Mouse (Mus musculus) intestine, embryonic 16.5 days (tissue): ENCODE data around the gene Hoxd3. TPM values are rescaled to one million over a fixed set of nuclear protein-coding genes. Genes with fewer than 3 reads are reported as not detected.
A peak's percentile ranks its signal among the peaks of the same experiment; 100 is the strongest.

ENCODE experiments used
- ATAC-seq: fragments of 200-750 bp; cut with Nextera tagmentation; 2 replicates; pipeline ENCODE4 v1.8.0; 2017; ENCODE audit warnings: moderate TSS enrichment, moderate library complexity
- H3K27ac ChIP-seq: fragments of 300-500 bp; sonication (generic); 2 replicates; pipeline ENCODE4 v1.5.1; 2014; ENCODE audit warnings: mild to moderate bottlenecking, low read length
- H3K27me3 ChIP-seq: fragments of 300-500 bp; sonication (generic); replicated peaks from 2 replicates; pipeline ENCODE4 v1.6.1; 2014; ENCODE audit warnings: low read length, control low read depth, mixed read lengths; ENCODE audit not compliant: control insufficient read depth, insufficient read depth
- H3K36me3 ChIP-seq: fragments of 300-500 bp; sonication (generic); 2 replicates; pipeline ENCODE4 v1.6.1; 2014; ENCODE audit warnings: low read length, control low read depth; ENCODE audit not compliant: control insufficient read depth, insufficient read depth
- H3K4me1 ChIP-seq: fragments of 300-500 bp; sonication (generic); 2 replicates; pipeline ENCODE4 v1.6.1; 2014; ENCODE audit warnings: low read length, control low read depth, mixed read lengths; ENCODE audit not compliant: control insufficient read depth, insufficient read depth
- H3K4me2 ChIP-seq: fragments of 300-500 bp; sonication (generic); 2 replicates; pipeline ENCODE4 v1.6.1; 2014; ENCODE audit warnings: low read depth, low read length, control low read depth
- H3K4me3 ChIP-seq: fragments of 300-500 bp; sonication (generic); 2 replicates; pipeline ENCODE4 v1.5.1; 2014; ENCODE audit warnings: mild to moderate bottlenecking, low read length
- H3K9ac ChIP-seq: fragments of 300-500 bp; sonication (generic); 2 replicates; pipeline ENCODE4 v1.6.1; 2014; ENCODE audit warnings: low read depth, low read length
- H3K9me3 ChIP-seq: fragments of 300-500 bp; sonication (generic); 2 replicates; pipeline ENCODE4 v1.6.1; 2016; ENCODE audit warnings: low read length, control low read depth; ENCODE audit not compliant: control insufficient read depth
- WGBS: fragments of 180-500 bp; shearing (Covaris S2); extraction: QIAGEN DNeasy Blood & Tissue Kit; methylation state at CpG from one replicate; pipeline ENCODE4 v1.1.7; 2014; 5-methylcytosine and 5-hydroxymethylcytosine counted together
- polyA plus RNA-seq: library from polyadenylated mRNA; unstranded; fragments of >200 nt; fragmentation: Nextera tagmentation; extraction: Ambion mirVana; gene quantifications from 2 replicates; pipeline ENCODE4 v1.2.1, GENCODE M21; 2015

Hoxd3 gene
- 13.4 and 15.1 TPM in 2 replicates for polyA plus RNA-seq

- ATAC-seq: peak; percentile 54
- H3K4me3 ChIP-seq: peak within 1 kb of the TSS; percentile 66
- peaks cover 49% of the 10 kb centered on the region for H3K27me3 ChIP-seq
- peak within 1 kb of the TSS; percentile 76 for H3K9ac ChIP-seq
- H3K36me3 ChIP-seq: no peaks in the 10 kb centered on the region
- WGBS: under 1% methylated on average over 65 of the region's 65 CpGs
- H3K4me2 ChIP-seq: peak within 1 kb of the TSS; percentile 60
- no peaks in the 10 kb centered on the region for H3K9me3 ChIP-seq
- peak within 1 kb of the TSS; percentile 82 for H3K27ac ChIP-seq
- H3K4me1 ChIP-seq: peaks cover 7% of the 10 kb centered on the region; the same call in 1 of the 2 replicates
Observed at GRCm38 (mm10) chr2:74711721-74712621, at the start of gene Hoxd3, which contains the start of gene Hoxd4. TSS of gene Hoxd3 (plus strand) at chr2:74711927. TSS of gene Hoxd4 (plus strand) at chr2:74711929.

GRCm38 (mm10) chr2:74663291-74663925, 48.3 kb upstream of the Hoxd3 start:
- WGBS: 4% methylated on average over 18 of the region's 18 CpGs
- peaks cover 79% of the 10 kb centered on the region for H3K27me3 ChIP-seq
- H3K9me3 ChIP-seq: no peaks in the 10 kb centered on the region
- H3K4me3 ChIP-seq: no peak overlapping the region
- peaks cover 8% of the 10 kb centered on the region for H3K4me1 ChIP-seq
- H3K9ac ChIP-seq: no peak overlapping the region
- H3K27ac ChIP-seq: no peak overlapping the region
- H3K36me3 ChIP-seq: no peaks in the 10 kb centered on the region
- H3K4me2 ChIP-seq: no peak overlapping the region
- ATAC-seq: no peak

- 5% methylated on average over 7 of the region's 7 CpGs for WGBS
- Histone ChIP-seq H3K27ac (no peak overlapping the region), H3K9ac (no peak overlapping the region), H3K4me3 (no peak overlapping the region), H3K4me1 (peaks cover 11% of the 10 kb centered on the region), H3K27me3 (peaks cover 82% of the 10 kb centered on the region), H3K4me2 (no peak overlapping the region), H3K9me3 (no peaks in the 10 kb centered on the region), H3K36me3 (no peaks in the 10 kb centered on the region)
- ATAC-seq: no peak
Observed at GRCm38 (mm10) chr2:74666411-74666810, 45.3 kb upstream of the Hoxd3 start.

- peak overlapping the region; percentile 48; the same call in 1 of the 2 replicates for H3K4me3 ChIP-seq
- H3K4me1 ChIP-seq: peaks cover 11% of the 10 kb centered on the region
- WGBS: 2% methylated on average over 36 of the region's 36 CpGs
- peaks cover 80% of the 10 kb centered on the region for H3K27me3 ChIP-seq
- H3K36me3 ChIP-seq: no peaks in the 10 kb centered on the region
- no peak overlapping the region for H3K4me2 ChIP-seq
- no peak overlapping the region for H3K27ac ChIP-seq
- H3K9ac ChIP-seq: no peak overlapping the region
- no peaks in the 10 kb centered on the region for H3K9me3 ChIP-seq
- ATAC-seq: no peak
Observed at GRCm38 (mm10) chr2:74667191-74667841, 44.4 kb upstream of the Hoxd3 start.

- H3K4me3 ChIP-seq: peak within 1 kb of the TSS; percentile 48
- peaks cover 12% of the 10 kb centered on the region for H3K4me1 ChIP-seq
- H3K27ac ChIP-seq: no peak within 1 kb of the TSS
- WGBS: 0% methylated on average over 20 of the region's 51 CpGs
- peak within 1 kb of the TSS; percentile 75 for H3K4me2 ChIP-seq
- H3K36me3 ChIP-seq: no peaks in the 10 kb centered on the region
- H3K9me3 ChIP-seq: no peaks in the 10 kb centered on the region
- H3K27me3 ChIP-seq: peaks cover 80% of the 10 kb centered on the region
- ATAC-seq: peak; percentile 78
- no peak within 1 kb of the TSS for H3K9ac ChIP-seq
Observed at GRCm38 (mm10) chr2:74667842-74668357, 43.8 kb upstream of the Hoxd3 start, which contains the start of gene Hoxd13. TSS of gene Hoxd13 (plus strand) at chr2:74668310.

GRCm38 (mm10) chr2:74668370-74669229, 43.1 kb upstream of the Hoxd3 start:
- peak overlapping the region; percentile 48 for H3K4me3 ChIP-seq
- WGBS: under 1% methylated on average over 73 of the region's 74 CpGs
- H3K9ac ChIP-seq: no peak overlapping the region
- H3K4me1 ChIP-seq: peaks cover 13% of the 10 kb centered on the region
- no peaks in the 10 kb centered on the region for H3K36me3 ChIP-seq
- ATAC-seq: peak; percentile 51
- peak overlapping the region; percentile 75 for H3K4me2 ChIP-seq
- no peaks in the 10 kb centered on the region for H3K9me3 ChIP-seq
- peaks cover 82% of the 10 kb centered on the region for H3K27me3 ChIP-seq
- H3K27ac ChIP-seq: no peak overlapping the region

GRCm38 (mm10) chr2:74669230-74669578, 42.5 kb upstream of the Hoxd3 start:
- ATAC-seq: no peak
- WGBS: 3% methylated on average over 3 of the region's 3 CpGs
- H3K4me1 ChIP-seq: peaks cover 13% of the 10 kb centered on the region

GRCm38 (mm10) chr2:74669650-74670235, 42.0 kb upstream of the Hoxd3 start:
- Histone ChIP-seq H3K9ac (no peak overlapping the region), H3K4me2 (no peak overlapping the region), H3K9me3 (no peaks in the 10 kb centered on the region), H3K4me3 (no peak overlapping the region), H3K36me3 (no peaks in the 10 kb centered on the region), H3K27me3 (peaks cover 82% of the 10 kb centered on the region), H3K4me1 (peaks cover 13% of the 10 kb centered on the region), H3K27ac (no peak overlapping the region)
- WGBS: 2% methylated on average over 14 of the region's 14 CpGs
- ATAC-seq: no peak

More at GRCm38 (mm10) chr2:74669230-74669578, 42.5 kb upstream of the Hoxd3 start:
- H3K27me3 ChIP-seq: peaks cover 82% of the 10 kb centered on the region
- no peaks in the 10 kb centered on the region for H3K9me3 ChIP-seq
- no peaks in the 10 kb centered on the region for H3K36me3 ChIP-seq
- H3K4me2 ChIP-seq: no peak overlapping the region
- H3K4me3 ChIP-seq: no peak overlapping the region
- H3K27ac ChIP-seq: no peak overlapping the region
- no peak overlapping the region for H3K9ac ChIP-seq
